Mouse (Mus musculus) liver, embryonic 16.5 days (tissue): Measurements from ENCODE around the gene Car5a. TPM values are rescaled to one million over a fixed set of nuclear protein-coding genes. Genes with fewer than 3 reads are reported as not detected.

Experiments
- ATAC-seq: fragments of 200-750 bp; cut with Nextera tagmentation; 2 replicates; pipeline ENCODE4 v1.8.0; 2017; ENCODE audit warnings: low read depth, mild to moderate bottlenecking, moderate number of reproducible peaks, moderate library complexity
- H3K27ac ChIP-seq: fragments of 300-500 bp; sonication (generic); 2 replicates; pipeline ENCODE4 v1.5.1; 2014; ENCODE audit warnings: mild to moderate bottlenecking, low read length
- H3K27me3 ChIP-seq: fragments of 300-500 bp; sonication (generic); 2 replicates; pipeline ENCODE4 v1.6.1; 2014; ENCODE audit warnings: low read depth, low read length, mixed read lengths; ENCODE audit not compliant: control insufficient read depth, insufficient read depth
- H3K36me3 ChIP-seq: fragments of 300-500 bp; sonication (generic); 2 replicates; pipeline ENCODE4 v1.6.1; 2014; ENCODE audit warnings: mild to moderate bottlenecking; ENCODE audit not compliant: control insufficient read depth, insufficient read depth
- H3K4me1 ChIP-seq: fragments of 300-500 bp; sonication (generic); 2 replicates; pipeline ENCODE4 v1.6.1; 2014; ENCODE audit warnings: low read depth, low read length, mixed read lengths; ENCODE audit not compliant: control insufficient read depth
- H3K4me2 ChIP-seq: fragments of 300-500 bp; sonication (generic); 2 replicates; pipeline ENCODE4 v1.6.1; 2014; ENCODE audit warnings: low read depth, low read length, mixed read lengths
- H3K4me3 ChIP-seq: fragments of 300-500 bp; sonication (generic); 2 replicates; pipeline ENCODE4 v1.5.1; 2014; ENCODE audit warnings: low read depth, mild to moderate bottlenecking, low read length
- H3K9ac ChIP-seq: fragments of 300-500 bp; sonication (generic); 2 replicates; pipeline ENCODE4 v1.6.1; 2014; ENCODE audit warnings: low read depth, low read length
- H3K9me3 ChIP-seq: fragments of 300-500 bp; sonication (generic); replicated peaks from 2 replicates; pipeline ENCODE4 v1.6.1; 2016; ENCODE audit warnings: low read length; ENCODE audit not compliant: control insufficient read depth
- WGBS: fragments of 180-500 bp; shearing (Covaris S2); extraction: QIAGEN DNeasy Blood & Tissue Kit; methylation state at CpG from one replicate; pipeline ENCODE4 v1.1.7; 2014; ENCODE audit not compliant: insufficient replicate concordance; 5-methylcytosine and 5-hydroxymethylcytosine counted together
- polyA plus RNA-seq: library from polyadenylated mRNA; unstranded; fragments of >200 nt; fragmentation: Nextera tagmentation; extraction: Ambion mirVana; gene quantifications from 2 replicates; pipeline ENCODE4 v1.2.1, GENCODE M21; 2015

Gene Car5a
- polyA plus RNA-seq, 1 experiment from 2014 or later = 8.4 TPM

- H3K4me2 ChIP-seq = peak overlapping the region; percentile 81
- H3K27ac ChIP-seq = peak overlapping the region; percentile 96
- H3K4me3 ChIP-seq = peak overlapping the region; percentile 90
- no peak for ATAC-seq
- H3K36me3 ChIP-seq = peaks cover 5% of the 10 kb centered on the region
- H3K4me1 ChIP-seq = peaks cover 72% of the 10 kb centered on the region
- no peaks in the 10 kb centered on the region for H3K9me3 ChIP-seq
- 7% methylated on average over 7 of the region's 7 CpGs for WGBS
- peak overlapping the region; percentile 97 for H3K9ac ChIP-seq
- no peaks in the 10 kb centered on the region for H3K27me3 ChIP-seq
These were observed 6.9 kb upstream of the Car5a start for GRCm38 (mm10) chr8:121951656-121952009.

GRCm38 (mm10) chr8:121950749-121951655 is 6.3 kb upstream of the Car5a start:
- H3K9ac ChIP-seq = peak overlapping the region; percentile 97
- no peaks in the 10 kb centered on the region for H3K27me3 ChIP-seq
- peaks cover 5% of the 10 kb centered on the region for H3K36me3 ChIP-seq
- H3K4me2 ChIP-seq = peak overlapping the region; percentile 81
- H3K4me3 ChIP-seq = peak overlapping the region; percentile 90
- peak overlapping the region; percentile 96 for H3K27ac ChIP-seq
- ATAC-seq = peak; percentile 0; the same call in 1 of the 2 replicates
- under 1% methylated on average over 78 of the region's 97 CpGs for WGBS
- H3K9me3 ChIP-seq = no peaks in the 10 kb centered on the region
- H3K4me1 ChIP-seq = peaks cover 71% of the 10 kb centered on the region

DNA sequence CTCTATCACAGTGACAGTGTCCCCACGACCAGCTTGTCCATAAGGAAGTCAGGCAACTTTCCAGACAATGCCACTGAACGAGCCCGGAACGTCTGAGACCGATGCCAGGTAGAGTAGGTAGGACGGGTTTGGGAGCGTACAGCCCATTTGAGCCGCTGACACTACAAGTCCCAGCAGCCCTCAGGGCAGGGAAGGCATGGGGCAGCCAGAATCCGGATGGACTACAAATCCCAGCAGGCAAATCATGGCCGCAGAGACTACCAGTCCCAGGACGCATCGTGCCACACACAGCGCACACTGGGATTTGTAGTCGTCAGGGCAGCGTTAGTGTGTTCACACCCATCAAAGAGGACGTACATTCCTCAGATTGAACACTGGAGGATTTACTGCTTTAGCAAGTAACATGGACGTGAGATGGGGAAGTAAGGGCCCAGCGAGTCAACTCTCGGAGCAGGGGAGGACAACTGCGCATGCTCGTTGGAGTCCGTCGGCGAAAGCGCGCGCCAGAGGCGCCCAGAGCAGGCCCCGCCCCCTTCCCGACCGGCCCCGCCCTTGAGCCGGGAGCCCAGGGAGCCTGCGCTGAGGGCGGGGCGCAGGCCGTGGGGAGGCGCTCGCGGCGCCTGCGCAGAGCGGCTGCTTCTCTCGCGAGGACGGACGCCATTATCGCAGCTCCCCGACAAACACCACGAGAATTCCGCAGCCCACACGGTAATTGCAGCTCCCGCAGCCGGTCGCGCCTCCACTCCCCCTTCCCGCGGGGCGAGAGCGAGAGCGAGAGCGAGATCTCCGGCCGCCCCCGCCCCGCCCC is 5.4 kb upstream of the Car5a start:
- Histone ChIP-seq H3K36me3 (no peaks in the 10 kb centered on the region), H3K4me3 (peak overlapping the region; percentile 90), H3K27me3 (no peaks in the 10 kb centered on the region), H3K4me1 (peaks cover 64% of the 10 kb centered on the region), H3K4me2 (peak overlapping the region; percentile 81), H3K9me3 (no peaks in the 10 kb centered on the region), H3K9ac (peak overlapping the region; percentile 97), H3K27ac (peak overlapping the region; percentile 96)
- ATAC-seq = peak; percentile 91
- WGBS = 0% methylated on average over 62 of the region's 66 CpGs

GRCm38 (mm10) chr8:121949222-121949800 is 4.6 kb upstream of the Car5a start, which contains the start of gene Banp:
Gene Banp, plus strand, starts transcription at chr8:121949750.
- Histone ChIP-seq H3K9ac (peak within 1 kb of the TSS; percentile 97), H3K27ac (peak within 1 kb of the TSS; percentile 96), H3K4me1 (peaks cover 59% of the 10 kb centered on the region), H3K4me3 (peak within 1 kb of the TSS; percentile 90), H3K9me3 (no peaks in the 10 kb centered on the region), H3K27me3 (no peaks in the 10 kb centered on the region), H3K4me2 (peak within 1 kb of the TSS; percentile 94), H3K36me3 (no peaks in the 10 kb centered on the region)
- WGBS = 45% methylated on average over 6 of the region's 6 CpGs
- no peak for ATAC-seq

GRCm38 (mm10) chr8:121948321-121949145 is 3.8 kb upstream of the Car5a start:
- 48% methylated on average over 19 of the region's 19 CpGs for WGBS
- Histone ChIP-seq H3K9ac (peak overlapping the region; percentile 74), H3K4me3 (peak overlapping the region; percentile 63), H3K4me1 (peaks cover 51% of the 10 kb centered on the region), H3K27ac (peak overlapping the region; percentile 92), H3K27me3 (no peaks in the 10 kb centered on the region), H3K36me3 (no peaks in the 10 kb centered on the region), H3K9me3 (no peaks in the 10 kb centered on the region), H3K4me2 (peak overlapping the region; percentile 94)
- ATAC-seq = no peak

DNA sequence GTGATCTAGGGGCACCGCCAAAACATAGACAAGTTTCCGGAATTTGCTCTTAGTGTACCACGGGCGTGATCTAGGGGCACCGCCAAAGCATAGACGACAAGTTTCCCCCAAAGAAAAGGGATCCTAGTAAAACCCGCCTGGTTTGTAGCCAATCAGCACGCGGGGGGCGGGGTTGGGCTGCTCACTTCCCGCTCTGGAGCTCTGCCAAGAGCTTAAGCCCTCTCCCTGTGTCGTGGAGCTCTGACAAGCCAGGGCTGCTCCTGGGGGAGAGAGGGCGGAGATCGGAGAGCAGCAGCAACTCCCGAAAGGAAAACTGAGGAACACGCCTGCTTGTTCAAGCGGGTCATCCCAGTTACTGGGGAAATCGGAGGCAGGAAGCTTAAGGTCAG is 3.0 kb upstream of the Car5a start:
- Histone ChIP-seq H3K9ac (peak overlapping the region; percentile 74), H3K27ac (peak overlapping the region; percentile 92), H3K36me3 (no peaks in the 10 kb centered on the region), H3K4me1 (peaks cover 45% of the 10 kb centered on the region), H3K4me3 (peak overlapping the region; percentile 63), H3K9me3 (no peaks in the 10 kb centered on the region), H3K4me2 (peak overlapping the region; percentile 94), H3K27me3 (no peaks in the 10 kb centered on the region)
- under 1% methylated on average over 18 of the region's 18 CpGs for WGBS
- peak; percentile 31 for ATAC-seq

DNA sequence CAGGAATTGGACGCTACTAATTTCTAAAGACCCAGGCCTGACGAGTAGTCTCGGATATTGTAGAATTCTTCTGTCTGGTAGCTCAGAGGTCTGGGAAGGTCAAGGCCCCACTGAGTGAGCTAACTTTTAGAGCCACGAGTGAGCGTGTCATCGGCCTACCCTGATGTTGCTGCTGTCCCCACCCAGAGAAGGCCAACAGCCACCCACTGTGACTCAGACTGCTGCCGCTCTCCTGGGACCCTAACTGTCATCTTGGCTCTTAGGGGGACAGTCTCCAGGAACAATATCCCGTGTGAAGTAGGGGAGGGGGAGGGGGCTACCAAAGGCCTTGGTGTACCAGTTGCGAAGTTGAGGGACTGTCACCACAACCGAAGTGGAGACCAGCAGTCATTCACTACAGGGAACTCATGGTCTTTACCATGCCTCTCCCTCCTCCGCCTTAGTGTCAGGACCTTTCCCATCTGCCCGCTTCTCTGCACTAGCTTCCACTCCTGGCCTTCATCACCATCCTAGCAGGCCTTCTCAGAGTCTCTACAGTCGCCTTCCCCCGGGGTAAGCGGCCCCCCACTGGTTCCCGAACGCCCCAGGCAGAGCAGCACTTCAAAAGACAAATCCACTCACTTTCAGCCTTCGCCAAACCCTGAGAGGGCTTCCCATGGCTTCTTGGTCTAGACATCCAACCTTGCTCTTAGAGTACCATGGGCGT is 2.5 kb upstream of the Car5a start:
- no peak for ATAC-seq
- Histone ChIP-seq H3K27ac (peak overlapping the region; percentile 92), H3K4me1 (peaks cover 39% of the 10 kb centered on the region), H3K9ac (peak overlapping the region; percentile 74), H3K4me2 (peak overlapping the region; percentile 94), H3K27me3 (no peaks in the 10 kb centered on the region), H3K36me3 (no peaks in the 10 kb centered on the region), H3K4me3 (peak overlapping the region; percentile 63), H3K9me3 (no peaks in the 10 kb centered on the region)
- WGBS = 32% methylated on average over 19 of the region's 19 CpGs

DNA sequence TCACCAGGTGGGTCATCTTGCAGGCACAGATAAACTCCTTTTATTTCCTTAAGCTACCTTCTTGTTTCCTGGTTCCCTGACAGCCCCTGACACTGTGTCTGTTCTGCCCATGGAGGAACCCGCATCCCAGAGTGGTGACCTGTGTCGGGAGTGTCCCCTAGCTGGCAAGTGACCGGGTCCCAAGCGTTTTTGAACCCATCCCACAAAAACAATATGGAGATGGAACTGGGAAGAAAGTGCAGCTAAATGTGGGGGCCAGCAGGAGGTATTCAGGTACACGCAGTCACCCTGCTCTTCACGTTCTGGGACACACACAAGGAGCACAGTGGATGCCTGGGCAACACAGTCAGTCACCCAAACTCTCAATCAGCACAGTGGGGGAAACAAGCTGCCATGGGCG is 1.6 kb upstream of the Car5a start:
- Histone ChIP-seq H3K36me3 (no peaks in the 10 kb centered on the region), H3K4me1 (peaks cover 31% of the 10 kb centered on the region), H3K27ac (no peak overlapping the region), H3K27me3 (no peaks in the 10 kb centered on the region), H3K9me3 (no peaks in the 10 kb centered on the region), H3K4me2 (no peak overlapping the region), H3K4me3 (no peak overlapping the region), H3K9ac (no peak overlapping the region)
- ATAC-seq = no peak
- 75% methylated on average over 7 of the region's 7 CpGs for WGBS
